Mouse (Mus musculus) spleen, adult 12 weeks (tissue): Measurements from ENCODE around the gene Ppp1r18.

Experiments
- DNase-seq: peaks from one replicate; pipeline ENCODE4 v3.0.0; 2022; ENCODE audit warnings: low spot score

Gene Ppp1r18

GRCm38 (mm10) chr17:35914975-35915374 lies 49.6 kb downstream of the Ppp1r18 start:
- no peak for DNase-seq

GRCm38 (mm10) chr17:35915538-35916296 lies 50.3 kb downstream of the Ppp1r18 start:
- no peak for DNase-seq

GRCm38 (mm10) chr17:35916297-35917142 lies 51.1 kb downstream of the Ppp1r18 start, which contains the start of the genes Mrps18b and Ppp1r10:
TSS of gene Mrps18b (minus strand) at chr17:35916389.
TSS of gene Ppp1r10 (plus strand) at chr17:35916434.
- peak; percentile 98 for DNase-seq

GRCm38 (mm10) chr17:35917143-35917462 lies 51.7 kb downstream of the Ppp1r18 start:
- no peak for DNase-seq

GRCm38 (mm10) chr17:35917463-35918251 lies 52.3 kb downstream of the Ppp1r18 start:
- peak; percentile 51 for DNase-seq

- peak; percentile 42 for DNase-seq
Observed at GRCm38 (mm10) chr17:35918276-35919059, 53.1 kb downstream of the Ppp1r18 start.

GRCm38 (mm10) chr17:35919060-35919715 lies 53.8 kb downstream of the Ppp1r18 start:
- peak; percentile 86 for DNase-seq

- peak; percentile 42 for DNase-seq
Observed at GRCm38 (mm10) chr17:35919864-35920301, 54.5 kb downstream of the Ppp1r18 start.

- DNase-seq = no peak
Observed at GRCm38 (mm10) chr17:35920384-35920783, 55.0 kb downstream of the Ppp1r18 start.

GRCm38 (mm10) chr17:35920862-35921562 lies 55.6 kb downstream of the Ppp1r18 start:
- DNase-seq = no peak

- DNase-seq = no peak
Observed at GRCm38 (mm10) chr17:35921710-35922109, 56.3 kb downstream of the Ppp1r18 start.

GRCm38 (mm10) chr17:35922566-35922965 lies 57.2 kb downstream of the Ppp1r18 start:
- DNase-seq = no peak

- DNase-seq = no peak
Observed at GRCm38 (mm10) chr17:35923281-35923680, 57.9 kb downstream of the Ppp1r18 start.
